Comparison of ENCODE assay signal across 8 mouse cellular contexts in genomic region chr10:53502875-53503816, GRCm38 (mm10).
DNase-seq lines count a peak whose midpoint lies in the region; ATAC-seq and TF ChIP-seq lines count a peak whose summit lies in the region.

No protein-coding gene starts in this region.

- peak overlapping the region; percentile 33; the same call in 1 of the 2 replicates for H3K9ac ChIP-seq in ES-E14 (ENCODE audit: insufficient read depth, low read depth, low read length, poor library complexity, severe bottlenecking)
- peak overlapping the region; percentile 12; the same call in 1 of the 2 replicates for H3K9ac ChIP-seq in intestine, embryonic 16.5 days (ENCODE audit: low read depth, low read length)
- H3K9ac ChIP-seq in limb, embryonic 12.5 days (replicated peaks), result no peak overlapping the region

- 0 out of 2 replicates have a peak, but pooled peaks cover 3% of the 10 kb centered on the region for H3K9me3 ChIP-seq in ES-E14 (ENCODE audit: control insufficient read depth, insufficient read depth, low read depth, low read length)
- no peaks in the 10 kb centered on the region for H3K9me3 ChIP-seq in intestine, embryonic 16.5 days (ENCODE audit: control insufficient read depth, low read length)
- H3K9me3 ChIP-seq in limb, embryonic 12.5 days, result peaks cover under 1% of the 10 kb centered on the region; the same call in 1 of the 2 replicates

- H3K27me3 ChIP-seq in intestine, embryonic 16.5 days (replicated peaks; ENCODE audit: control insufficient read depth, insufficient read depth, low read length), result no peaks in the 10 kb centered on the region
- H3K27me3 ChIP-seq in limb, embryonic 12.5 days, result no peaks in the 10 kb centered on the region

- H3K4me1 ChIP-seq in ES-E14 (ENCODE audit: control insufficient read depth in 2 of 2, insufficient read depth in 2 of 2, low read length in 2 of 2, poor library complexity in 1 of 2), result peaks cover 0 to 6% of the 10 kb centered on the region in 2 experiments; a peak in 2 of 4 replicates
- H3K4me1 ChIP-seq in intestine, embryonic 16.5 days (ENCODE audit: control insufficient read depth, insufficient read depth, low read length), result no peaks in the 10 kb centered on the region
- H3K4me1 ChIP-seq in limb, embryonic 12.5 days (replicated peaks), result peaks cover 10% of the 10 kb centered on the region

- H3K36me3 ChIP-seq in ES-E14 (ENCODE audit: control insufficient read depth, insufficient read depth, low read length, poor library complexity, severe bottlenecking), result no peaks in the 10 kb centered on the region
- H3K36me3 ChIP-seq in intestine, embryonic 16.5 days (ENCODE audit: control insufficient read depth, insufficient read depth, low read length), result no peaks in the 10 kb centered on the region
- H3K36me3 ChIP-seq in limb, embryonic 12.5 days, result no peaks in the 10 kb centered on the region

- ATAC-seq in intestine, embryonic 16.5 days, result peak; percentile 63
- no peak for ATAC-seq in limb, embryonic 12.5 days (ENCODE audit: insufficient number of reproducible peaks, insufficient read depth, low FRiP score, low TSS enrichment, low read depth)

- peak overlapping the region; percentile 24 to 27; a peak in 3 of 4 replicates for H3K4me3 ChIP-seq in ES-E14 (ENCODE audit: insufficient read depth in 1 of 2, low read depth in 1 of 2, low read length in 2 of 2, poor library complexity in 1 of 2, severe bottlenecking in 1 of 2)
- no peak overlapping the region for H3K4me3 ChIP-seq in intestine, embryonic 16.5 days (ENCODE audit: low read length)
- 0 out of 2 replicates have a peak overlapping the region, but pooled peaks have one; percentile 1 for H3K4me3 ChIP-seq in limb, embryonic 12.5 days (replicated peaks)

- H3K4me2 ChIP-seq in intestine, embryonic 16.5 days (ENCODE audit: low read depth, low read length), result 0 out of 2 replicates have a peak overlapping the region, but pooled peaks have one; percentile 2
- peak overlapping the region; percentile 35 for H3K4me2 ChIP-seq in limb, embryonic 12.5 days

- WGBS in intestine, embryonic 16.5 days, result 44% methylated on average over 21 of the region's 21 CpGs
- 41% methylated on average over 21 of the region's 21 CpGs for WGBS in limb, embryonic 12.5 days

- peak; percentile 49 for DNase-seq in ES-E14 (ENCODE audit: low read depth, low spot score)
- DNase-seq in cerebellum, adult 9-10 months, result peak; percentile 65
- DNase-seq in frontal cortex, postnatal 10 days (ENCODE audit: low spot score in 2 of 2), result peak; percentile 29 to 57
- peak; percentile 57 for DNase-seq in retina, postnatal 1 day
- DNase-seq in adrenal gland, adult (ENCODE audit: inconsistent age in 2 of 2, low spot score in 1 of 2), result no peak
- no peak for DNase-seq in adrenal gland, adult 8-10 months

- in situ Hi-C loops in ES-E14 (cut with MboI; ENCODE audit: low sequenced_read_pairs in 2 of 2, unreplicated experiment in 2 of 2), result no loop called here

- no peak overlapping the region for H3K27ac ChIP-seq in ES-E14 (ENCODE audit: insufficient read depth, low read depth, low read length, poor library complexity, severe bottlenecking)
- no peak overlapping the region for H3K27ac ChIP-seq in intestine, embryonic 16.5 days (ENCODE audit: low read length)
- peak overlapping the region; percentile 47 for H3K27ac ChIP-seq in limb, embryonic 12.5 days

TF ChIP-seq in ES-E14, 5 proteins besides CTCF, POLR2A, EP300 and RAD21:
- TF ChIP-seq CHD2 (IDR thresholded peaks at IDR 0.05; ENCODE audit: low read depth, low read length), result no peak
- TF ChIP-seq ZNF384 (IDR thresholded peaks at IDR 0.05; ENCODE audit: low read depth, low read length), result no peak
- TF ChIP-seq MAFK (IDR thresholded peaks at IDR 0.05; ENCODE audit: insufficient read depth, low read depth, low read length), result no peak
- no peak for TF ChIP-seq ZC3H11A (IDR thresholded peaks at IDR 0.05; ENCODE audit: borderline replicate concordance, low read depth, low read length)
- TF ChIP-seq HCFC1 (IDR thresholded peaks at IDR 0.05; ENCODE audit: borderline replicate concordance, insufficient read depth, low read length), result no peak

Comparison
In these comparisons a context has a peak if more than half of its experiments do, and no peak if none do; other contexts are left out.
1. DNase-seq: peak in ES-E14 (single experiment), cerebellum, adult 9-10 months (single experiment), frontal cortex, postnatal 10 days (2 of 2) and retina, postnatal 1 day (single experiment); none in adrenal gland, adult (0 of 2) and adrenal gland, adult 8-10 months (single experiment).